Mouse (Mus musculus) cerebellum, postnatal 25 days (tissue): ENCODE data around the gene Gm3336.
A peak's percentile ranks its signal among the peaks of the same experiment; 100 is the strongest.

Experiments used
- DNase-seq, 2 experiments: peaks; one replicate each; pipeline ENCODE4 v3.0.0; 2021; ENCODE audit warnings: mixed read lengths in 2 of 2

Gene Gm3336

DNA sequence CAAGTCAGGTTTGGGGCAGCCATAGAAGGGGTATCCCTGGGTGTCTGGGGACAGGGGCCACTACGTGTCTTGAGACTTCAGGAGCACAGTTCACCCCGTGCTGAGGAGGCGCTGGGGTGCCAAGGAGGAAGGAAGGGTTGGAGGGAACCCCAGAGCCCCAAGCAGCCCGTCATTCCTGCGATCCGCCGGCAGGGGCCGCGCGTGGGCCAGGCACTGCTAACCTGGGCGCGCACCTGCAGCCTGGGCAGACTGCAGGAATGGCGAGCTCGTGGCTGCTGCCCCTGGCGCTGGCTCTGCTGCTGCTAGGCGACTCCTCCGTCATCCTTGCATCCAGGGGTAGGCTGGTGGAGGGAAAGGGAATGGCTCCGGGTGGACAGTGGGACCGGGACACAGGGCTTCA, at the start of gene Gm3336:
Gm3336 (plus strand) TSS at position 247 of the 400 bp plus-strand sequence.
- peak; percentile 85 to 90 for DNase-seq

- no peak for DNase-seq
Measured at GRCm38 (mm10) chr8:70671615-70672324, 46.6 kb upstream of the Gm3336 start.

- no peak for DNase-seq
Measured at GRCm38 (mm10) chr8:70672325-70673078, 45.8 kb upstream of the Gm3336 start.

- peak; percentile 96 to 100 for DNase-seq
Measured at GRCm38 (mm10) chr8:70673079-70673856, 45.1 kb upstream of the Gm3336 start, which contains the start of gene Lsm4. Lsm4 (plus strand) TSS chr8:70673248.

- no peak for DNase-seq
Measured at GRCm38 (mm10) chr8:70674109-70674508, 44.2 kb upstream of the Gm3336 start.

GRCm38 (mm10) chr8:70674716-70675115, 43.6 kb upstream of the Gm3336 start:
- peak in 1 of 2 experiments; percentile 33 for DNase-seq

DNA sequence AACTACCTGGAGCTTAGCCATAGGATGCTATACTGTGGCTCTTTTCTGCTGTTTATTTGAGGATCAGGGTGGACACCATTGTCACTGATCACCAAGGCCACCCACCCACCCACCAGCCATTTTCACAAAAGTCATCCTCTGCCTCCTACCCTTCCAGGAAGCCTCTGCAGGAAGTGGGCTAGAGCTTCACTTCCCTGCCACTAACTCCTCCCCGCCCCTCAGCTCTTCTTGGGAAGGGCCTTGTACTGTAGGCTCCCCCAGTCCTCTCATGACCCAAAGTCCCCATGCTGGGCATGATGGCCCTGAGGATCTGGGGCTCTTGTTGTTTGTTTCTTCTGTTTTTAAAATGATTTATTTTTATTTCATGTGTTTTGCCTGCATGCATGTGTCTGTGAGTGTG, 43.0 kb upstream of the Gm3336 start:
- no peak for DNase-seq

DNA sequence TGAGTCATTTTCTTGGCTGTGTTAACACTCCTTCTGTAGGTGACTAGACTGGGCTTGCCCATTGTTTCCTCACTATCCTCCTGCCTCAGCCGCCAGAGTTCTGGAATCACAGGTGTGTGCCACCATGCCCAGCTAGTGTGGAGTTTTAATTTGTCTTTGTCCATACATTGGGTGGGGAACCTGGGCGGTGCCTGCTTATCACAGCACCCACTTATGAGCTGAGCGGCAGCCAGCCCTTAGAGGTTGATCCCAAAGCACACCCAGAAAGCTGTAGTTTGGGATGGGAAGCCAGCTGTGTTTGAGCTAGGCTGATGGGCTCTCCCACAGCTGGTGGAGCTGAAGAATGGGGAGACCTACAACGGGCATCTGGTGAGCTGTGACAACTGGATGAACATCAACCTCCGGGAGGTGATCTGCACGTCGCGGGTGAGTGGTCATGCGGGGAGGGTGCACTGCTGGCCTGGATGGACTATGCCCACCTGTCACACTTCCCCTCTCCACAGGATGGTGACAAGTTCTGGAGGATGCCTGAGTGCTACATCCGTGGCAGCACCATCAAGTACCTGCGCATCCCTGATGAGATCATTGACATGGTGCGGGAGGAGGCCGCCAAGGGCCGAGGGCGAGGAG, 40.8 kb upstream of the Gm3336 start:
- DNase-seq = no peak

DNA sequence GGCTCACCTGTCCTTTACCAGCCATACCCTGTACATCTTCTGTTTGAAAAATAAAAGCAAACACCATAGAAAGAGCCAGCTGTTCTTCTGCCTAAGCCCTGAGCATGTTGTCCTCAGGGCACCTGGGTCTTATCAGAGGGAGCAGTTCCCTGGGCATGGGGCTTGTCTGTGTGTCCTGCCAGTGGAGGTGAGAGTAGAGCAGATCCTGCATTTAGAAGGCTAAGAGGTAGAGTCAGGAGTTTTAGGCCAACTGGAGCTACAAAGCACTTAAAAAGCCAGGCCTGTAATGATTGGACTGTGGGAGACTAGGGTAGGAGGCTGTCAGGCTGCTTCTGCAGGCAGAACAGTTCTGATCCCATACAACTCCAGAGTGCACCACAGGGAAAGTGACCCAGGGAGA, 39.7 kb upstream of the Gm3336 start:
- no peak for DNase-seq

DNA sequence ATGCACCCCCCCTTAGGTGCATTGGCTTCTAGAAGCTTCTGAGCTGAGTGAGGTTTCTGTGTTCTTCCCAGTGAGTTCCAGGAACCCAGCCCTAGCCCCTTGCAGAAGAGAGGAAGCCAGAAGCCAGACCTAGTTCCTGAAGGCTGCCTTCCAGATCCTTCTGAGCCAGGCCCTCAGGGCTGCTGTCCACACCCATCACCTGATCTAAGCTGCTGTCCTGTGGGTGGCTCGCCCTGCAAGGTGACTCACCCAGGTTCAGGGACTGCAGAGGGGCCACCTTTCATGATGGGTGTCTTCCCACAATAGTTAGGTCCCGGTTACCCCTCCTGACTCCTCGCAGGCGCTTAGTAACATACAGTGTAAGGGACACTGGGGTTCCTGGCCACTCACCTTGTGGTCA, 38.9 kb upstream of the Gm3336 start:
- no peak for DNase-seq

- no peak for DNase-seq
Measured at GRCm38 (mm10) chr8:70680039-70680438, 38.3 kb upstream of the Gm3336 start.

DNA sequence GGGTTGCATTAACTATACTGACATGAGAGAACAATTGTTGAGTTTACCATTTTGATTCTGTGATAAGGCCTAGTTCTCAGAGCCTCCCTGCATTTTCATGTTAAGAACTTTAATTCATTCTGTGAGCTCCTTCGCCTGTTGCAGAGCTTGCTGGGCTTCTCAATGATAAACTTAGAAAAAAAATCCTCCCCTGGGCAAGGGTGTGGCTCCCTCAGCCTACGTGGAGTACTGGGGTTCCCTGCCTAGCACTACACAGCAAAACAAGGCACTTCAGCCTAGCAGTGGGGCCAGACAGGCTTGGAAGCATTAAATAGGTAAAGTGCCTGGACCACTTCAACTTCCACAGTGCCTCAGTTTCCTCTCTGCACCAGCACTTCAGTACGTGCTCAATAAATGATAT, 36.9 kb upstream of the Gm3336 start:
- DNase-seq = no peak

DNA sequence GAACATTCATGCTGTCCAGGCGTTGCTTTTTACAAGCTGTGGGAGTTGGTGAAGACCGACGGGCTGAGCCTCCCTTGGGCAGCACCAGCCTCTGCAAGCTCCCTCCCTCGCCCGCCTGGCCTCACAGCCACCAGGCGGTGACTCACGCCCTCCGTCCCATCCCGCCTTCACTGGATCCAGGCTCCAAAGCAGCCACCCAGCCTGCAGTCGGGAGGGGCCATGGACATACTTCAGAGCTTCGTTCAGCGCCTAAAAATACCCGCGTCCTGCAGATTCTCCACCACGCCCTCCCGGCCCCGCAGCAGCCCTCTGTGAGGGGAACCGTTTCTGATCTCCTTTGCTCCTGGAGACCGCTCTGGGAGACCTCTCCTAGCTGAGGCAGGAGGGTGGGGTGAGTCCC, 36.1 kb upstream of the Gm3336 start:
- DNase-seq = peak in 1 of 2 experiments; percentile 58

- no peak for DNase-seq
Measured at GRCm38 (mm10) chr8:70682692-70683091, 35.7 kb upstream of the Gm3336 start.

DNA sequence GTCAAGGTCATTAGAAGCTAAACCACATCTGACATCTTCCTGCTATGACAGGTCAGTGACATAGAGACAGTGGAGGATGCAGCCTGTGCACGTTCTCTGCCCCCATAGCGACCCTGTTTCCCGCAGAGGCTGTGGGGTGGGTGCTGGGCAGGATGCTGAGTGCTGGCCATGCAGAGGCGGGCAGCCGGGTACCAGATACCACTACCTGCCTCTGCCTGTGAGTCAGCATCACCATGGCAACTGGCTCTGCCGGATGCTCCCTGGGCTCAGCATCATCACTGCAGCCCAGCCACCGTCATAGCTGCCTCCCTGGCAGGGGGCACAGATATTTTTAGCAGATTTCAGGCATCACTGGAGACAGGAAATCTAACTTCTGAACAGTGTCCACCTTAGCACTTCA, 34.1 kb upstream of the Gm3336 start:
- no peak for DNase-seq

GRCm38 (mm10) chr8:70687576-70687975, 30.8 kb upstream of the Gm3336 start:
- peak; percentile 41 to 57 for DNase-seq

DNA sequence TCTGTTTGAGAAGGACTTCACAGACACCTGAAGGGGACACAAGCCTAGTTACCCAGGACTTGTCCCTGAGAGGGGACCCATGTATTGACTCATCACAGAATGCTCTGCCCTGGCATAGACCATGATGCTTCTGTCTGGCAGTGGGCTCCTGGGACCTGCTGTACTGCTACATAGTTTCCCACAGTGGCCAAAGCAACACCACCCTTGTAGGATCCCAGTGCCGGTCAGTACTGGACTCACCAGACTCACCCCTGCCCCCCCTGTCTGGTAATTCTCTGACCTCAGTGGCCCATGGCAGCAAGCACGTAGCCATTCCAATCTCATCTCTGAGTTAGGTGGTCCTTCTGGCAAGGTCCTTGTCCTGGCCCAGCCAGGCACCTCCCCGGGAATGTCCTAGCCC, 30.2 kb upstream of the Gm3336 start:
- DNase-seq = no peak

GRCm38 (mm10) chr8:70689892-70690390, 28.4 kb upstream of the Gm3336 start:
- no peak for DNase-seq

DNA sequence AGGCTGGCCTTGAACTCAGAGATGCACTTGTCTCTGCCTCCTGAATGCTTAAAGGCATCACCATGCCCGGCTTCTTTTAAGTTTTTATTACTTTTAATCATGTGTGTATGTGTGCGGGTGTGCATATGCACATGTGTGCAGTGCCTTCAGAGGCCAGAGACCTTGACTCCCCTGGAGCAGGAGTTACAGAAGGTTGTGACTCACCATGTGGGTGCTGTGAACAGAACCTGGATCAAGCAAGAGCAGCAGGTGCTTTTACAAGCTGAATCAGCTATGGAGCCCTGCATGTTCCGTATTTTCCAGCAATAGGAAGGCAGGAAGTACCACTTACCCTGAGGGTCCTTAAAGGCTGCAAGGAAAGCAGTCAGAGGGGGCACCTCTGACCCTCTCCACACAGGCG, 27.1 kb upstream of the Gm3336 start:
- DNase-seq = no peak

- no peak for DNase-seq
Measured at GRCm38 (mm10) chr8:70691727-70692231, 26.6 kb upstream of the Gm3336 start.

GRCm38 (mm10) chr8:70693636-70694035, 24.7 kb upstream of the Gm3336 start:
- DNase-seq = no peak

DNA sequence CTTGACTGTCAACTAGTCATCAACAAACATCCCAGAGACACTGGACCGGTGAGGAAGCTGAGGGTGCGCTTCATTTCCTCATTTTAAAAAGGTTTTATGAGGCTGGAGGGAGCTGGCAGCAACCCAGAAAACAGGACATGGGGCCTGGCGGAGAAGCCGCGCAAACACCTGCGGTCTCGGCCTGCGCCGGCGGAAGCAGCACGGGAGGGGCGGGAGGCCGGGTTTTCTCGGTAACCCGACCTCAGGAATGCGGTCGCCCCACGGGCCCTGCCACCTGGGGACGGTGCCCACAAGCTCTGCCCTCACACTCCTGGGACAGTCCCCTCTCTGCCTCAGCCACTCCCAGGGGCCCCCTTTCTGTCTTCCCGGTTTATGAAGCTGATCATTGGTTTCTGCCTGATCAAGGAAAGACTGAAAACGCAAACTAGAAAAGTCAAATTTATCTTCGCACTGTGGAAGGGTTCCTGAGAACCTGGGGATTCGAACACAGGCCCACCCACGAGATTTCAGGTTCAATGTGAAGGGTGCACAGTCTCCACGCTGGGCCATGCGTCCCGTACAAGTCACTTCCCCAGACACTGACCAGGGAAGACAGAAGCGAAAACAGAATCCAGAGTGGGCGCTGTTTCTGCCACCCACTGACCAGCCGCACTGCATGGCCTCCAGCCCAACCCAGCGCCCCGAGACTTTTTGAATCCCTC, 22.9 kb upstream of the Gm3336 start:
- DNase-seq = peak; percentile 69 to 78
